Mouse (Mus musculus) duodenum, adult 2 months (tissue): ENCODE results near the gene Olfr1406. TPM values are rescaled to one million over a fixed set of nuclear protein-coding genes. Genes with fewer than 3 reads are reported as not detected.

Experiments used
- polyA plus RNA-seq: library from polyadenylated mRNA; depleted of rRNA; stranded (reverse); fragments of >200 nt; gene quantifications from 2 replicates; pipeline ENCODE4 v1.2.3, GENCODE M21; 2012; ENCODE audit warnings: low replicate concordance; rRNA removed

Gene Olfr1406
- polyA plus RNA-seq, result not detected in 2 replicates

DNA sequence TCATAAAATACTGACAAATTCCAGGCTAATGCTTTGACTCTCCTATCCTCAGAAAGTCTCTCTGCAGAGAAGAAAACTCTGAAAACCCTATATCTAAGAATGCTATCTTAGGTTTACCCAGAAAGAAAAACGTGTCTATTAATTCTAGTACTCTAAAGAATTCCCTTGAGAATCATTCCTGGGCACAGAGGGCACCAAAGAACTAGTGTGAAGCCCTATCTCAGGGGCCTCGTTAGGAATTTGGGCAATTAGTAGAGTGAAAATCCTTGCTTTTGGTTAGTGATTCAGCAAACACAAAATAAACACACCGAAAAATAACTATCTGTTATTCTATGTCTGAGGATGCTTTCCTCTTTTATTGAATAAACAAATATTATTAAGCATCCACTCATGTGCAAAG, at the start of gene Olfr1406:
TSS of gene Olfr1406 (minus strand) at position 101 of the 400 bp plus-strand sequence.

DNA sequence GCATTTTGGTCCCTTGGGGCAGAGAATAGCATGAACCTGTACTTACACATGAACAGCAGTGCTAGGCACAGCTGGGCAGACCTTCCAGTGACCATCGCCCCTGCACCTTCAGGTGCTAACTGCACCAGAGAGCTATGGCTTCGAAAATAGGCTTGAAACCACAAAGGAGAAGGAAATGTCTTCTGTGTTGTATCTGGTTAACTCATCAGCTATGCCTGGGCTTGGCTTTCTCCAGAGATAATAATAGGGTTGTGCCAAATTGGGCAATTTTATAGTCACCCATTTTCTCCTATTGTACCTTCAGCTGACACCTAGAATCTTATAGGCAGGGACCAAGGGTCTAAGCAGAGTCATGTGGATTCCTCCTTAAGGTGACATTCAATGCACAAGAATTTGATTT, 36.6 kb upstream of the Olfr1406 start, which contains the start of gene Fcer1a:
TSS of gene Fcer1a (minus strand) at position 134 of the 400 bp plus-strand sequence.

DNA sequence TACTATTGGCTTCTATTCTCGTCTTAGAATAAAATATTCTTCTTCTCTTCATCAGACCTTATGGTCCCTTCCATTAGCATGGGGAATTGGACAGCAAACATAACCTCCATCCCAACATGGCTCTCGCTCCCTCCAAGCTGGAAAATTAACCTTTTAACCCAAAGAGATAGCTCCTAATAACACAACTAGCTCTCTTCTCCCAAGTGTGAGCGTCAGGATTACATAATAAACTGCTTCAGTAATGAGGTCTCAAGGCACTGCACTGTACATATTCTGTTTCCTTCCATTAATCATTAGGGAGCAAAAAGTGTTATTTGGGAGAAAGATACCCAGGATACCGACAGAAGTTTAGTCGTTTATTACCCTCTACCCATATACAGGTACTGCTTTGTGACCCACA, 21.7 kb upstream of the Olfr1406 start, which contains the start of gene Olfr1404:
TSS of gene Olfr1404 (plus strand) at position 301 of the 400 bp plus-strand sequence.

DNA sequence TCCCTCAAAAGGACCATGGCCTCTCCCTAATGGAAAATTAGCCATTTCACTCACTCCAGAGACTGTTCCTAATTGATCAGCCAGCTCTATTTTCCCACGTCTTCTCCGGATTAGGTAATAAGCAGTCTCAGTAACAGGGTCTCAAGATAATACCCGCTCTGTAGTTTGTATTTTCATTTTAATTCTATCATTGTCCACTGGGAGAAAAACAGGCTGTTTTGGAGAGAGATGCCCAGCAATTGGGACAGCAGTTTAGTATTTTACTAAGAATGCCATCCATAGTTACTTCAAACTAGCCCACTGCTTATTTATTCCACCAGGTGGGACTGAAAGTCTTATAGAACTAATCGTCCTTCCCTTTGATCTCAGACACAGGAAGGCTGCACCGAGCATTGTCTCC, 7.1 kb upstream of the Olfr1406 start, which contains the start of gene Olfr218:
TSS of gene Olfr218 (plus strand) at position 301 of the 400 bp plus-strand sequence.

DNA sequence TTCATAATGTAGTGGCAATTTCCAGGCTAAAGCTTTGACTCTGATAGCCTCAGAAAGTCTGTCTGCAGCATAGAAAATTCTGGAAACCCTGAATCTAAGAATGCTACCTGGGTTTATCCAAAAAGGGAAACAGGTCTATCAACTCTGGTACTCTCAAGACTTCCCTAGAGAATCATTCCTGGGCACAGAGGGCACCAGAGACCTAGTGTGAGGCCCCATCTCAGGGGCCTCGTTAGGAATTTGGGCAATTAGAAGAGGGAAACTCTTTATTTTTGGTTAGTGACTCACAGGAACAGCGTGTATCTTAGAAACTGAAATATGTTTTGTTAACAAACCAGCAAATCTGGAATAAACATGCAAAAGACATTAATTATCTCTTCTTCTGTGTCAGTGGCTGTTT, 53.2 kb downstream of the Olfr1406 start, which contains the start of gene Olfr1408:
TSS of gene Olfr1408 (minus strand) at position 101 of the 400 bp plus-strand sequence.

Other genes with a start within 250 kb of the Olfr1406 start
- gene Olfr16, start 240.2 kb downstream of the Olfr1406 start, polyA plus RNA-seq, result not detected in 2 replicates
- gene Olfr1408, start 53.3 kb downstream of the Olfr1406 start, polyA plus RNA-seq, result not detected in 2 replicates
- gene Olfr218, start 7.2 kb upstream of the Olfr1406 start, polyA plus RNA-seq, result not detected in 2 replicates
- gene Olfr1404, start 21.8 kb upstream of the Olfr1406 start, polyA plus RNA-seq, result not detected in 2 replicates
- 0.12 TPM in 1 of 2 replicates, not detected in the other for gene Fcer1a, start 36.6 kb upstream of the Olfr1406 start, polyA plus RNA-seq
- not detected in 2 replicates for gene Olfr418, start 75.4 kb upstream of the Olfr1406 start, polyA plus RNA-seq
- gene Mptx2, start 87.1 kb upstream of the Olfr1406 start, polyA plus RNA-seq, result 1.1 and 11.3 TPM in 2 replicates
- gene Ackr1, start 143.1 kb upstream of the Olfr1406 start, polyA plus RNA-seq, result 7.0 and 8.4 TPM in 2 replicates
- gene Aim2, start 160.2 kb upstream of the Olfr1406 start, polyA plus RNA-seq, result 0.11 and 1.4 TPM in 2 replicates
- 4.9 and 5.4 TPM in 2 replicates for gene Cadm3, start 177.1 kb upstream of the Olfr1406 start, polyA plus RNA-seq